Mouse (Mus musculus) lung, embryonic 14.5 days (tissue): ENCODE data around the gene Folr1. TPM values are rescaled to one million over a fixed set of nuclear protein-coding genes. Genes with fewer than 3 reads are reported as not detected.
A peak's percentile ranks its signal among the peaks of the same experiment; 100 is the strongest.

Experiments used
- ATAC-seq: fragments of 200-750 bp; cut with Nextera tagmentation; 2 replicates; pipeline ENCODE4 v1.8.0; 2017; ENCODE audit warnings: mild to moderate bottlenecking, moderate TSS enrichment, moderate library complexity; ENCODE audit not compliant: insufficient read depth
- DNase-seq: peaks from one replicate; pipeline ENCODE4 v3.0.0-alpha.2; 2015
- H3K27ac ChIP-seq: fragments of 300-500 bp; sonication (generic); 2 replicates; pipeline ENCODE4 v1.5.1; 2014; ENCODE audit warnings: low read depth, mild to moderate bottlenecking, moderate library complexity
- H3K27me3 ChIP-seq: fragments of 300-500 bp; sonication (generic); 2 replicates; pipeline ENCODE4 v1.6.1; 2014; ENCODE audit warnings: low read length, control low read depth; ENCODE audit not compliant: insufficient read depth
- H3K36me3 ChIP-seq: fragments of 300-500 bp; sonication (generic); 2 replicates; pipeline ENCODE4 v1.6.1; 2014; ENCODE audit warnings: control low read depth; ENCODE audit not compliant: insufficient read depth
- H3K4me1 ChIP-seq: fragments of 300-500 bp; sonication (generic); 2 replicates; pipeline ENCODE4 v1.6.1; 2014; ENCODE audit warnings: antibody characterized with exemption, control low read depth; ENCODE audit not compliant: insufficient read depth
- H3K4me2 ChIP-seq: fragments of 300-500 bp; sonication (generic); 2 replicates; pipeline ENCODE4 v1.6.1; 2014; ENCODE audit warnings: mild to moderate bottlenecking
- H3K4me3 ChIP-seq: fragments of 300-500 bp; sonication (generic); 2 replicates; pipeline ENCODE4 v1.5.1; 2014; ENCODE audit warnings: low read depth, low read length
- H3K9ac ChIP-seq: fragments of 300-500 bp; sonication (generic); 2 replicates; pipeline ENCODE4 v1.6.1; 2014
- H3K9me3 ChIP-seq: fragments of 300-500 bp; sonication (generic); 2 replicates; pipeline ENCODE4 v1.6.1; 2016; ENCODE audit warnings: low read depth, low read length, control low read depth
- CTCF ChIP-seq: IDR thresholded peaks from 2 replicates; pipeline ENCODE4 v1.5.1; 2016; ENCODE audit warnings: antibody characterized with exemption, low read depth
- WGBS: fragments of 180-500 bp; shearing (Covaris S2); extraction: QIAGEN DNeasy Blood & Tissue Kit; methylation state at CpG from one replicate; pipeline ENCODE4 v1.1.7; 2014; 5-methylcytosine and 5-hydroxymethylcytosine counted together
- polyA plus RNA-seq: library from polyadenylated mRNA; unstranded; fragments of >200 nt; fragmentation: Nextera tagmentation; extraction: Ambion mirVana; gene quantifications from 2 replicates; pipeline ENCODE4 v1.2.1, GENCODE M21; 2014

The Folr1 gene
- polyA plus RNA-seq, 1 experiment from 2014 or later, result 0.20 TPM

DNA sequence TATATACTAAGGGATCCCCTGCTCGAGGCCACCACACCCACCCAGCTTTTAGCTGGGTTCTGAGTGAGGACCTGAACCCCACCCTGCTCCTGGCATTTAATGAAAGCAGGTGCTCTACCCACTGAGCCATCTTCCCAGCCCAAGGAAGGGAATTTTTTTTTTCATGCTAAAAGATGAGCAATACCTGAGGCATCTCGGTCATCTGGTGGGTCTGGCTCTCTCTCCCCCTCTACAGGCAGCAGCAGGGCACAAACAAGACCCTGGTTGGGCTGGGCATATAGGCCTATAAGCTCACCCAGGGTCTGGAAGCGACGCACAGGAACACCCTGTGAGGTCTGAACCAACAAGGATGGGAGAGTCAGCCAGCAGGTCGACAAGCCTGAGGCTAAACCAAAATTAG, 37.2 kb downstream of the Folr1 start:
- H3K27ac ChIP-seq, result no peak overlapping the region
- no peaks in the 10 kb centered on the region for H3K9me3 ChIP-seq
- DNase-seq (no peak), ATAC-seq (no peak)
- H3K4me1 ChIP-seq, result peaks cover 10% of the 10 kb centered on the region; the same call in 1 of the 2 replicates
- no peaks in the 10 kb centered on the region for H3K27me3 ChIP-seq
- H3K4me2 ChIP-seq, result no peak overlapping the region
- H3K36me3 ChIP-seq, result peaks cover 61% of the 10 kb centered on the region
- TF ChIP-seq CTCF, result peak; percentile 27
- no peak overlapping the region for H3K4me3 ChIP-seq
- 65% methylated on average over 5 of the region's 5 CpGs for WGBS
- no peak overlapping the region for H3K9ac ChIP-seq

GRCm38 (mm10) chr7:101832372-101832771, 38.2 kb downstream of the Folr1 start:
- no peak for ATAC-seq
- no peak for TF ChIP-seq CTCF
- no peak overlapping the region for H3K9ac ChIP-seq
- 93% methylated on average over 4 of the region's 4 CpGs for WGBS
- no peaks in the 10 kb centered on the region for H3K27me3 ChIP-seq
- no peak overlapping the region for H3K4me2 ChIP-seq
- no peak for DNase-seq
- no peak overlapping the region for H3K4me3 ChIP-seq
- H3K27ac ChIP-seq, result no peak overlapping the region
- H3K9me3 ChIP-seq, result no peaks in the 10 kb centered on the region
- H3K36me3 ChIP-seq, result peaks cover 70% of the 10 kb centered on the region
- H3K4me1 ChIP-seq, result peaks cover 10% of the 10 kb centered on the region; the same call in 1 of the 2 replicates

DNA sequence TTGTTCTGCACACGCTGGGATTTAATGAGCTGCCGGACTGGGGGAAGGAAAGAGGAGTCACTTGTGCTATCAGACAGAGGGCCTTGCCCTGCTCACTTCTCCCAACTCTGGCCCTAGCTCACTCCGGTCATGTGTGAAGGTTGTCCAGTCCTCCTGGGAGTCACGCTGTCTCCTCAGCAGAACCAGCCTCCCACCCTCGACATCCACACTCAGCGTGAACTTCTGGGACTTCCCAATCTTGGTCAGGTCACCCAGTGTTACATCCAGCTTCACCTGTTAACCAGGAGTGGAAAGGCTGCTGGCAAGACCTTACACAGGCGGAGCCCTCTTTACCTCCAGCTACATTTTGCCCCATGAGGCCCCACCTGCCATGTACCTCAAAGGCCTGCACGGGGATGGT, 39.2 kb downstream of the Folr1 start:
- DNase-seq (no peak), ATAC-seq (no peak)
- TF ChIP-seq CTCF, result no peak
- Histone ChIP-seq H3K9me3 (no peaks in the 10 kb centered on the region), H3K4me1 (peaks cover 10% of the 10 kb centered on the region; the same call in 1 of the 2 replicates), H3K4me3 (no peak overlapping the region), H3K36me3 (peaks cover 80% of the 10 kb centered on the region), H3K4me2 (no peak overlapping the region), H3K27ac (no peak overlapping the region), H3K9ac (no peak overlapping the region), H3K27me3 (no peaks in the 10 kb centered on the region)
- WGBS, result 96% methylated on average over 8 of the region's 8 CpGs

DNA sequence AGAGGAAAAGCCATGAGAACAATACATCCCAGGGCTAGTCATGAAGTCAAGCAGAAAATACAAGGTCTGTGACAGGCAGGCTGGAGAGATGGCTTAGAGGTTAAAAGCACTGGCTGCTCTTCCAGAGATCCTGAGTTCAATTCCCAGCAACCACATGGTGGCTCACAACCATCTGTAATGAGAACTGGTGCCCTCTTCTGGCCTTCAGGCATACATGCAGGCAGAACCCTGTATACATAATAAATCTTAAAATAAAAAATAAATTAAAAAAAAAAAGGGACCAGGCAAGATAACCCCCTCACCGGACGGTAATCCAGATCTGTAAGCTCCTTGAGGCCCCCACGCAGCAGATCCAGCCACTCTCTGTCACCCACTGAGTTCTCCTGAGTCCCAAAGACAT, 40.2 kb downstream of the Folr1 start:
- H3K4me3 ChIP-seq, result no peak overlapping the region
- peaks cover 6% of the 10 kb centered on the region; the same call in 1 of the 2 replicates for H3K4me1 ChIP-seq
- no peak for DNase-seq
- no peak for ATAC-seq
- H3K9me3 ChIP-seq, result no peaks in the 10 kb centered on the region
- H3K27ac ChIP-seq, result no peak overlapping the region
- WGBS, result 89% methylated on average over 3 of the region's 3 CpGs
- no peak overlapping the region for H3K4me2 ChIP-seq
- peak; percentile 41 for TF ChIP-seq CTCF
- no peak overlapping the region for H3K9ac ChIP-seq
- H3K36me3 ChIP-seq, result peaks cover 90% of the 10 kb centered on the region
- H3K27me3 ChIP-seq, result no peaks in the 10 kb centered on the region

- Histone ChIP-seq H3K36me3 (peaks cover 63% of the 10 kb centered on the region), H3K4me1 (no peaks in the 10 kb centered on the region), H3K9me3 (no peaks in the 10 kb centered on the region), H3K4me3 (no peak overlapping the region), H3K27ac (no peak overlapping the region), H3K9ac (no peak overlapping the region), H3K4me2 (no peak overlapping the region), H3K27me3 (peaks cover 32% of the 10 kb centered on the region)
- WGBS, result 79% methylated on average over 18 of the region's 18 CpGs
- DNase-seq (no peak), ATAC-seq (no peak)
- no peak for TF ChIP-seq CTCF
These were observed 46.6 kb downstream of the Folr1 start for GRCm38 (mm10) chr7:101823758-101824630.

- H3K9me3 ChIP-seq, result no peaks in the 10 kb centered on the region
- TF ChIP-seq CTCF, result peak; percentile 54
- ATAC-seq (peak; percentile 9; the same call in 1 of the 2 replicates), DNase-seq (peak; percentile 58)
- H3K4me2 ChIP-seq, result peak overlapping the region; percentile 84; the same call in 1 of the 2 replicates
- H3K4me1 ChIP-seq, result no peaks in the 10 kb centered on the region
- H3K9ac ChIP-seq, result no peak overlapping the region
- peaks cover 54% of the 10 kb centered on the region for H3K36me3 ChIP-seq
- peaks cover 41% of the 10 kb centered on the region for H3K27me3 ChIP-seq
- H3K4me3 ChIP-seq, result no peak overlapping the region
- 36% methylated on average over 32 of the region's 32 CpGs for WGBS
- H3K27ac ChIP-seq, result no peak overlapping the region
These were observed 47.5 kb downstream of the Folr1 start for GRCm38 (mm10) chr7:101822836-101823757.
